Mouse (Mus musculus) lung, postnatal 0 days (tissue): ENCODE data around the gene Glce. TPM values are rescaled to one million over a fixed set of nuclear protein-coding genes. Genes with fewer than 3 reads are reported as not detected.
A peak's percentile ranks its signal among the peaks of the same experiment; 100 is the strongest.

Experiments used
- ATAC-seq: fragments of 200-750 bp; cut with Nextera tagmentation; 2 replicates; pipeline ENCODE4 v1.8.0; 2017; ENCODE audit warnings: moderate library complexity
- DNase-seq: peaks from one replicate; pipeline ENCODE4 v3.0.0-alpha.2; 2016; ENCODE audit warnings: low spot score
- H3K27ac ChIP-seq: fragments of 300-500 bp; sonication (generic); 2 replicates; pipeline ENCODE4 v1.5.1; 2014; ENCODE audit warnings: antibody characterized with exemption, mild to moderate bottlenecking, low read length, mixed read lengths
- H3K27me3 ChIP-seq: fragments of 300-500 bp; sonication (generic); replicated peaks from 2 replicates; pipeline ENCODE4 v1.6.1; 2014; ENCODE audit warnings: low read length, mixed read lengths; ENCODE audit not compliant: insufficient read depth
- H3K36me3 ChIP-seq: fragments of 300-500 bp; sonication (generic); 2 replicates; pipeline ENCODE4 v1.6.1; 2014; ENCODE audit warnings: low read length, mixed read lengths; ENCODE audit not compliant: insufficient read depth
- H3K4me1 ChIP-seq: fragments of 300-500 bp; sonication (generic); 2 replicates; pipeline ENCODE4 v1.6.1; 2014; ENCODE audit warnings: antibody characterized with exemption, low read depth, low read length, mixed read lengths; ENCODE audit not compliant: insufficient read depth
- H3K4me2 ChIP-seq: fragments of 300-500 bp; sonication (generic); replicated peaks from 2 replicates; pipeline ENCODE4 v1.6.1; 2014; ENCODE audit warnings: low read depth, mild to moderate bottlenecking, low read length, moderate library complexity, mixed read lengths
- H3K4me3 ChIP-seq: fragments of 300-500 bp; sonication (generic); 2 replicates; pipeline ENCODE4 v1.5.1; 2014; ENCODE audit warnings: low read depth, low read length
- H3K9ac ChIP-seq: fragments of 300-500 bp; sonication (generic); replicated peaks from 2 replicates; pipeline ENCODE4 v1.6.1; 2014; ENCODE audit warnings: low read depth, mild to moderate bottlenecking
- H3K9me3 ChIP-seq: fragments of 300-500 bp; sonication (generic); 2 replicates; pipeline ENCODE4 v1.6.1; 2016; ENCODE audit warnings: low read length, mixed read lengths
- CTCF ChIP-seq: IDR thresholded peaks from 2 replicates; pipeline ENCODE4 v1.5.1; 2016; ENCODE audit warnings: antibody characterized with exemption, mild to moderate bottlenecking
- EP300 ChIP-seq: IDR thresholded peaks from 2 replicates; pipeline ENCODE4 v1.6.1; 2016; ENCODE audit warnings: antibody characterized with exemption, mild to moderate bottlenecking, control low read depth
- WGBS: fragments of 180-500 bp; shearing (Covaris S2); extraction: QIAGEN DNeasy Blood & Tissue Kit; methylation state at CpG from one replicate; pipeline ENCODE4 v1.1.7; 2014; 5-methylcytosine and 5-hydroxymethylcytosine counted together
- polyA plus RNA-seq: library from polyadenylated mRNA; unstranded; fragments of >200 nt; fragmentation: Nextera tagmentation; extraction: Ambion mirVana; gene quantifications from 2 replicates; pipeline ENCODE4 v1.2.1, GENCODE M21; 2015

Gene Glce
- polyA plus RNA-seq, 1 experiment from 2014 or later, result 9.6 TPM

- WGBS, result 57% methylated on average over 2 of the region's 2 CpGs
- Histone ChIP-seq H3K4me2 (no peak overlapping the region), H3K9ac (no peak overlapping the region), H3K36me3 (no peaks in the 10 kb centered on the region), H3K27me3 (no peaks in the 10 kb centered on the region), H3K4me3 (no peak overlapping the region), H3K4me1 (no peaks in the 10 kb centered on the region), H3K9me3 (no peaks in the 10 kb centered on the region), H3K27ac (no peak overlapping the region)
- TF ChIP-seq CTCF, result no peak
- no peak for TF ChIP-seq EP300
- DNase-seq, result no peak
- no peak for ATAC-seq
Measured at GRCm38 (mm10) chr9:62145198-62145597, 22.7 kb upstream of the Glce start.

GRCm38 (mm10) chr9:62143428-62143827 is 21.0 kb upstream of the Glce start:
- Histone ChIP-seq H3K4me1 (no peaks in the 10 kb centered on the region), H3K4me3 (no peak overlapping the region), H3K9ac (no peak overlapping the region), H3K36me3 (no peaks in the 10 kb centered on the region), H3K4me2 (no peak overlapping the region), H3K9me3 (no peaks in the 10 kb centered on the region), H3K27ac (no peak overlapping the region), H3K27me3 (no peaks in the 10 kb centered on the region)
- DNase-seq (no peak), ATAC-seq (no peak)
- 61% methylated on average over 7 of the region's 7 CpGs for WGBS
- no peak for TF ChIP-seq EP300
- TF ChIP-seq CTCF, result no peak

- Histone ChIP-seq H3K27ac (no peak overlapping the region), H3K4me2 (no peak overlapping the region), H3K9ac (no peak overlapping the region), H3K9me3 (no peaks in the 10 kb centered on the region), H3K36me3 (no peaks in the 10 kb centered on the region), H3K4me1 (no peaks in the 10 kb centered on the region), H3K4me3 (no peak overlapping the region), H3K27me3 (no peaks in the 10 kb centered on the region)
- TF ChIP-seq EP300, result no peak
- TF ChIP-seq CTCF, result no peak
- 55% methylated on average over 7 of the region's 7 CpGs for WGBS
- ATAC-seq (no peak), DNase-seq (no peak)
Measured at GRCm38 (mm10) chr9:62139027-62139426, 16.6 kb upstream of the Glce start.

- H3K4me2 ChIP-seq, result no peak overlapping the region
- no peak; the same call in 1 of the 2 replicates for ATAC-seq
- H3K36me3 ChIP-seq, result no peaks in the 10 kb centered on the region
- no peaks in the 10 kb centered on the region for H3K27me3 ChIP-seq
- 37% methylated on average over 8 of the region's 8 CpGs for WGBS
- H3K9ac ChIP-seq, result no peak overlapping the region
- no peaks in the 10 kb centered on the region for H3K9me3 ChIP-seq
- no peak overlapping the region for H3K4me3 ChIP-seq
- no peak for TF ChIP-seq CTCF
- no peak for TF ChIP-seq EP300
- DNase-seq, result peak; percentile 84
- H3K4me1 ChIP-seq, result no peaks in the 10 kb centered on the region
- H3K27ac ChIP-seq, result no peak overlapping the region
Measured at GRCm38 (mm10) chr9:62137259-62137658, 14.8 kb upstream of the Glce start.

GRCm38 (mm10) chr9:62132005-62132782 is 9.7 kb upstream of the Glce start:
- no peak overlapping the region for H3K9ac ChIP-seq
- H3K36me3 ChIP-seq, result no peaks in the 10 kb centered on the region
- no peak overlapping the region for H3K4me2 ChIP-seq
- no peak for ATAC-seq
- TF ChIP-seq CTCF, result no peak
- no peak for TF ChIP-seq EP300
- WGBS, result 67% methylated on average over 4 of the region's 4 CpGs
- no peaks in the 10 kb centered on the region for H3K9me3 ChIP-seq
- no peak for DNase-seq
- H3K4me1 ChIP-seq, result no peaks in the 10 kb centered on the region
- H3K4me3 ChIP-seq, result no peak overlapping the region
- H3K27ac ChIP-seq, result no peak overlapping the region
- no peaks in the 10 kb centered on the region for H3K27me3 ChIP-seq

GRCm38 (mm10) chr9:62130746-62131145 is 8.3 kb upstream of the Glce start:
- H3K27me3 ChIP-seq, result no peaks in the 10 kb centered on the region
- ATAC-seq (no peak), DNase-seq (no peak)
- H3K9me3 ChIP-seq, result no peaks in the 10 kb centered on the region
- H3K9ac ChIP-seq, result no peak overlapping the region
- H3K27ac ChIP-seq, result no peak overlapping the region
- H3K4me2 ChIP-seq, result no peak overlapping the region
- H3K4me3 ChIP-seq, result no peak overlapping the region
- H3K4me1 ChIP-seq, result no peaks in the 10 kb centered on the region
- TF ChIP-seq CTCF (no peak), EP300 (no peak)
- WGBS, result 69% methylated on average over 5 of the region's 5 CpGs
- no peaks in the 10 kb centered on the region for H3K36me3 ChIP-seq

GRCm38 (mm10) chr9:62128056-62128455 is 5.6 kb upstream of the Glce start:
- Histone ChIP-seq H3K36me3 (no peaks in the 10 kb centered on the region), H3K9ac (no peak overlapping the region), H3K4me2 (no peak overlapping the region), H3K4me3 (no peak overlapping the region), H3K9me3 (no peaks in the 10 kb centered on the region), H3K27ac (no peak overlapping the region), H3K27me3 (no peaks in the 10 kb centered on the region), H3K4me1 (no peaks in the 10 kb centered on the region)
- TF ChIP-seq CTCF (no peak), EP300 (no peak)
- no peak for ATAC-seq
- no peak for DNase-seq
- WGBS, result 83% methylated on average over 2 of the region's 2 CpGs
